Mouse (Mus musculus) heart, postnatal 0 days (tissue): ENCODE results near the gene Ell2.

Source experiments
- CTCF ChIP-seq: IDR thresholded peaks from 2 replicates; pipeline ENCODE4 v1.5.1; 2016; ENCODE audit warnings: antibody characterized with exemption, control low read depth, low read depth
- EP300 ChIP-seq: IDR thresholded peaks from 2 replicates; pipeline ENCODE4 v1.6.1; 2016; ENCODE audit warnings: antibody characterized with exemption, low read depth

- TF ChIP-seq CTCF: no peak
- TF ChIP-seq EP300: no peak
Measured at GRCm38 (mm10) chr13:75706457-75706856, at the start of gene Ell2.
